ENCODE assay signal across 24 mouse cellular contexts in the genomic region with DNA sequence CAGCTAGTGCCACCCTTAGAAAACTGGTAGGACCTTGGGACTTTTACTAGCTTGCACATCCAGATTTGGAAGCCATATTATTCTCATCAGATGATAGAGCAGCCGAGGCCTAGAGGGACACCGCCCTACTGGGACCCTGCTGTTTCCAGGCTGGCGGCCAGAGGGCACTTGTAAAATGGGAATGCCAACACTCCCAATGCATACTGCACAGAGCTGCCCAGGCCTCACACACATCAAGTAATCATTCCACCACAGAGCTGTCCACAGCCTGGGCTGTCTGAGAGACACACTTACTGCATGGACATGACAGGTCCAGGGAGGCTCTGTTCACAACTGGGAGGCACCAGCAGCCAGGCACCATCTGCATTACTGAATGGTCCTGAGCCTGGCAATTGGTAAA. TPM values are rescaled to one million over a fixed set of nuclear protein-coding genes. Genes with fewer than 3 reads are reported as not detected.
DNase-seq lines count a peak whose midpoint lies in the region; ATAC-seq and TF ChIP-seq lines count a peak whose summit lies in the region.
"Had no signal": no experiment of that assay in that cellular context is flagged by ENCODE, and none has a peak within 500 bp of the region (broad histone marks: within the 10 kb centered on the region; RNA-seq: fewer than 3 reads in every experiment).

No protein-coding gene starts in this region.

- H3K9ac ChIP-seq in heart, embryonic 15.5 days = no peak overlapping the region
- H3K9ac ChIP-seq: forebrain, embryonic 12.5 days; forebrain, postnatal 0 days; hindbrain, embryonic 14.5 days; liver, embryonic 12.5 days; liver, postnatal 0 days; midbrain, embryonic 13.5 days had no signal

- H3K27ac ChIP-seq in heart, embryonic 15.5 days = peak overlapping the region; percentile 38
- no peak overlapping the region for H3K27ac ChIP-seq in embryonic fibroblast, embryonic 13.5 days (ENCODE audit: insufficient read depth, low read length)
- H3K27ac ChIP-seq in midbrain, embryonic 10.5 days (replicated peaks) = no peak overlapping the region
- H3K27ac ChIP-seq: forebrain, embryonic 12.5 days; hindbrain, embryonic 14.5 days; liver, embryonic 12.5 days; midbrain, embryonic 13.5 days had no signal

- ATAC-seq in heart, embryonic 15.5 days (replicated peaks; ENCODE audit: insufficient number of reproducible peaks, insufficient read depth, low FRiP score, low read depth) = no peak; the same call in 1 of the 2 replicates
- ATAC-seq: activated CD4-positive, CD25-positive, alpha-beta regulatory T cell, adult 4 months; forebrain, postnatal 0 days; intestine, postnatal 0 days; liver, embryonic 12.5 days; liver, postnatal 0 days; midbrain, embryonic 13.5 days had no signal

- H3K27me3 ChIP-seq in heart, embryonic 15.5 days = no peaks in the 10 kb centered on the region
- H3K27me3 ChIP-seq in midbrain, embryonic 10.5 days (ENCODE audit: low read depth, poor library complexity, severe bottlenecking) = 0 out of 2 replicates have a peak, but pooled peaks cover 5% of the 10 kb centered on the region
- H3K27me3 ChIP-seq: forebrain, embryonic 12.5 days; liver, embryonic 12.5 days; megakaryocyte, embryonic 14.5 days; midbrain, embryonic 13.5 days had no signal

- peak; percentile 44; the same call in 1 of the 2 replicates for TF ChIP-seq POLR2A in embryonic fibroblast, embryonic 13.5 days (IDR thresholded peaks at IDR 0.05; ENCODE audit: low read depth, low read length)

- H3K4me3 ChIP-seq in heart, embryonic 15.5 days = no peak overlapping the region
- no peak overlapping the region for H3K4me3 ChIP-seq in embryonic fibroblast, embryonic 13.5 days (ENCODE audit: insufficient read depth, low read length)
- H3K4me3 ChIP-seq in midbrain, embryonic 10.5 days = no peak overlapping the region
- H3K4me3 ChIP-seq: forebrain, embryonic 12.5 days; left cerebral cortex, adult 2 months; liver, embryonic 12.5 days; megakaryocyte, embryonic 14.5 days; midbrain, embryonic 13.5 days had no signal

- 53% methylated on average over 3 of the region's 3 CpGs for WGBS in heart, embryonic 15.5 days
- WGBS in midbrain, embryonic 10.5 days = 94% methylated on average over 3 of the region's 3 CpGs

- peak; percentile 47 to 49 for DNase-seq in cerebellum, postnatal 36 days
- no peak for DNase-seq in cerebellum, postnatal 4 days (ENCODE audit: low spot score in 2 of 2)
- no peak for DNase-seq in heart, postnatal 25 days (ENCODE audit: low spot score)
- DNase-seq in Muller cell, postnatal 12 days (ENCODE audit: inconsistent ontology term) = peak; percentile 29
- DNase-seq in midbrain, embryonic 10.5 days (ENCODE audit: low spot score) = no peak
- DNase-seq: adrenal gland, adult 8-10 months; B cell, adult 2 months; forebrain, postnatal 0 days; kidney, adult 9 months; kidney, postnatal 14 days; liver, postnatal 0 days; lung, postnatal 36 days; thymus, postnatal 4 days had no signal

- TF ChIP-seq CTCF in embryonic fibroblast, embryonic 13.5 days (IDR thresholded peaks at IDR 0.05; ENCODE audit: borderline replicate concordance, insufficient read depth, low read length) = no peak

- H3K4me2 ChIP-seq in heart, embryonic 15.5 days = no peak overlapping the region
- H3K4me2 ChIP-seq: forebrain, embryonic 12.5 days; hindbrain, embryonic 14.5 days; liver, embryonic 12.5 days; midbrain, embryonic 13.5 days had no signal

- peaks cover 54% of the 10 kb centered on the region for H3K4me1 ChIP-seq in heart, embryonic 15.5 days (replicated peaks)
- peaks cover 10% of the 10 kb centered on the region for H3K4me1 ChIP-seq in embryonic fibroblast, embryonic 13.5 days (ENCODE audit: control insufficient read depth, insufficient read depth, low read length)
- peaks cover 32% of the 10 kb centered on the region for H3K4me1 ChIP-seq in midbrain, embryonic 10.5 days

- intact Hi-C loops in heart, postnatal 25 days (cut with DNase I) = loop anchor here (5.0 to 10.0 kb wide), 2 partner anchors 149 to 322 kb away; partner anchors contain the start of gene Fnbp4

- peaks cover 40% of the 10 kb centered on the region for H3K36me3 ChIP-seq in heart, embryonic 15.5 days
- peaks cover 54% of the 10 kb centered on the region for H3K36me3 ChIP-seq in midbrain, embryonic 10.5 days

- H3K9me3 ChIP-seq in heart, embryonic 15.5 days (replicated peaks) = no peaks in the 10 kb centered on the region
- H3K9me3 ChIP-seq in midbrain, embryonic 10.5 days (replicated peaks) = no peaks in the 10 kb centered on the region
- H3K9me3 ChIP-seq: forebrain, embryonic 12.5 days; liver, embryonic 12.5 days; megakaryocyte, embryonic 14.5 days; midbrain, embryonic 13.5 days had no signal

RNA-seq across cellular contexts. Expression of gene Slc39a13, which starts 3.8 kb away (rescaled TPM):
- polyA plus RNA-seq in heart, embryonic 15.5 days (2015; fragmentation: Nextera tagmentation; extraction: Ambion mirVana) = 53.5 and 63.2 TPM in 2 replicates
- total RNA-seq in heart, postnatal 25 days (2021) = 10 to 100 TPM; 22.9 to 28.2 TPM
- 93.5 and 104 TPM in 2 replicates for polyA plus RNA-seq in embryonic fibroblast, embryonic 13.5 days (2011; ENCODE audit: insufficient read length, low read depth, missing spikeins)
- polyA plus RNA-seq in midbrain, embryonic 10.5 days (2016; fragmentation: Nextera tagmentation; extraction: Ambion mirVana) = 20.5 and 26.3 TPM in 2 replicates

RNA-seq across cellular contexts. Expression of gene Psmc3, which starts 12.6 kb away (rescaled TPM):
- 227 and 228 TPM in 2 replicates for polyA plus RNA-seq in heart, embryonic 15.5 days (2015; fragmentation: Nextera tagmentation; extraction: Ambion mirVana)
- 100 to 1,000 TPM; 209 to 241 TPM for total RNA-seq in heart, postnatal 25 days (2021)
- 309 and 331 TPM in 2 replicates for polyA plus RNA-seq in embryonic fibroblast, embryonic 13.5 days (2011; ENCODE audit: insufficient read length, low read depth, missing spikeins)
- 363 TPM in 2 replicates for polyA plus RNA-seq in midbrain, embryonic 10.5 days (2016; fragmentation: Nextera tagmentation; extraction: Ambion mirVana)

RNA-seq across cellular contexts. Expression of gene Spi1, which starts 15.7 kb away (rescaled TPM):
- polyA plus RNA-seq in heart, embryonic 15.5 days (2015; fragmentation: Nextera tagmentation; extraction: Ambion mirVana) = 3.9 and 8.6 TPM in 2 replicates
- total RNA-seq in heart, postnatal 25 days (2021) = 1 to 10 TPM; 3.7 to 4.3 TPM
- polyA plus RNA-seq in embryonic fibroblast, embryonic 13.5 days (2011; ENCODE audit: insufficient read length, low read depth, missing spikeins) = 0.79 TPM in 1 of 2 replicates, not detected in the other
- polyA plus RNA-seq in midbrain, embryonic 10.5 days (2016; fragmentation: Nextera tagmentation; extraction: Ambion mirVana) = 3.6 and 5.6 TPM in 2 replicates
- polyA plus RNA-seq: activated CD4-positive, CD25-positive, alpha-beta regulatory T cell, adult 4 months had no signal

RNA-seq across cellular contexts. Expression of gene Rapsn, which starts 31.0 kb away (rescaled TPM):
- 27.4 and 33.7 TPM in 2 replicates for polyA plus RNA-seq in heart, embryonic 15.5 days (2015; fragmentation: Nextera tagmentation; extraction: Ambion mirVana)
- total RNA-seq in heart, postnatal 25 days (2021) = 10 to 100 TPM; 16.4 to 16.7 TPM
- not detected in 2 replicates for polyA plus RNA-seq in embryonic fibroblast, embryonic 13.5 days (2011; ENCODE audit: insufficient read length, low read depth, missing spikeins)
- 1.7 and 2.0 TPM in 2 replicates for polyA plus RNA-seq in midbrain, embryonic 10.5 days (2016; fragmentation: Nextera tagmentation; extraction: Ambion mirVana)

RNA-seq across cellular contexts. Expression of gene Mybpc3, which starts 51.5 kb away (rescaled TPM):
- 909 and 937 TPM in 2 replicates for polyA plus RNA-seq in heart, embryonic 15.5 days (2015; fragmentation: Nextera tagmentation; extraction: Ambion mirVana)
- 1,000 to 10,000 TPM; 1,615 to 1,699 TPM for total RNA-seq in heart, postnatal 25 days (2021)
- polyA plus RNA-seq in embryonic fibroblast, embryonic 13.5 days (2011; ENCODE audit: insufficient read length, low read depth, missing spikeins) = not detected in 2 replicates
- polyA plus RNA-seq in midbrain, embryonic 10.5 days (2016; fragmentation: Nextera tagmentation; extraction: Ambion mirVana) = 0.02 TPM in 1 of 2 replicates, not detected in the other
- polyA plus RNA-seq: activated CD4-positive, CD25-positive, alpha-beta regulatory T cell, adult 4 months; hindbrain, embryonic 14.5 days; intestine, postnatal 0 days; midbrain, embryonic 13.5 days; neural tube, embryonic 14.5 days had no signal

Comparison
In these comparisons a context has a peak if more than half of its experiments do, and no peak if none do; other contexts are left out.
1. DNase-seq: peak in cerebellum, postnatal 36 days (2 of 2) and Muller cell, postnatal 12 days (single experiment); none in cerebellum, postnatal 4 days (0 of 2), heart, postnatal 25 days (single experiment) and midbrain, embryonic 10.5 days (single experiment).